Mouse (Mus musculus): ENCODE measurements around the gene Krr1.

Krr1 gene

DNA sequence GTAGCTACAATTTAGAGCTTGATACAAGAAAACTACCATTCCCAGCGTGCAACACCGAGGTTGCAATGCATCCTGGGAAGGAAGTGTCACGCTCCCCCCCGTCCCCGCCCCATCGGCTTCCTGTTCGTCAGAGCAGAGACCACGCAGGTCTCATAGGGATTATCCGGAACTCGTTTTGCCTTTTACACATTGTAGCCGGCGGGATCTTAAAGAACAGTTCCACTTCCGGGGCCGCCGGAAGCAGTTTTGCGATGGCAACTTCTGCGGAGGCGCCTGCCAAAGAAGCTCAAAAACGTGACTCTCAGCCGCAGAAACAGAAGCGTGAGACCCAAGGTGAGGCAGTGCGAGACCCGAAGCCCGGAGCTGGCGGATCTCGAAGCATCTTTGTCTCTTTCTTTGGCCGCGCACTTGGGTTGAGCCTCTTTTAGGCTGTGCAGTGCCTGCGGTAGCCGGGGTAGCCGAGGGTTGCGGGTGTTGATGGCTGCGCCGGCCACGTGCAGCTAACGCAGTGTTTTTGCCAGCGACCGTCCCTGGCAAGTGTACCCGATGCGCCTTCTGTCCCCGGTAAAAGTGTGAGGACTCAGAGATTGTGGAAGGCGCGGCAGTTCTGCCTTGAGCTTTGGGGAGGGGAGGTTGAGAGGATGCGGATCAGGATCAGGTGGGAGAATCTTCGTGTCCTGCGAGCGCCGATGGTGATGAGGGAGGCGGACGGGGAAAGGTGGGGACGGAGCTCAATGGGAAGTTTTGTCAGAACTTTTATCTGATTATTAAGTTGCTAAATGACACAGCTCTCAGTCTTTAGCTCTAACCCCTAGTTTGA is at the start of gene Krr1:
Gene Krr1 (plus strand): TSS at position 123 of the 820 bp plus-strand sequence.
- DNase-seq (ENCODE audit: low read depth) = peak; percentile 98

DNA sequence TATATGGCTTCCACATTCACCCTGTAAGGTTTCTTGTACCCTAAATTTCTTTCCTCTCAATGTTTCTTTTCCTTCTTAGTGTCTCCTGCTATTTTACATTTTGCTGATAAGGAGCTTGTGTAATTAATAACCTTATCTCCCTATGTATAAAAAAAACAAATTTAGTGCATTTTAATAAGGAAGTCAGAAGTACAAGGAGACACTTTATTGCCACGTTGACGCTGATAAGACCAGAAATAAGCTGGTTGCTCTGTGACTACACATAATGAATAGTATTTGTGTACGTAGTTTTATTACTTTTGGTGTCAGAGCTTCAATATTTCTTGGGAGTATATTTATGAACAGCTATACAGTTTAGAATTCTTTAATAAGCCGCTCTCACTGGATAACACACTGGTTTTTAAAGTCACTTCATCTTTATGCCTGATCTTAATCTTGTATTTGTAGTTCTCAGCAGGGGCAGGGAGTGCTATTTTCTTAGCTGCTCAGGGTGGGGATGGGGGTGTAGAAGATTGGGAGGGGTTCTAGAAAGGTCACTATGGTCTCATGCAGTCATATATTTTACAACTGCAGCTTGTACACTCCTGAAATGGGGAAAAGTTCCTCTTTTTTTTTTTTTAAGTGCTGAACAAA is 48.8 kb upstream of the Krr1 start:
- DNase-seq (ENCODE audit: low read depth) = no peak

DNA sequence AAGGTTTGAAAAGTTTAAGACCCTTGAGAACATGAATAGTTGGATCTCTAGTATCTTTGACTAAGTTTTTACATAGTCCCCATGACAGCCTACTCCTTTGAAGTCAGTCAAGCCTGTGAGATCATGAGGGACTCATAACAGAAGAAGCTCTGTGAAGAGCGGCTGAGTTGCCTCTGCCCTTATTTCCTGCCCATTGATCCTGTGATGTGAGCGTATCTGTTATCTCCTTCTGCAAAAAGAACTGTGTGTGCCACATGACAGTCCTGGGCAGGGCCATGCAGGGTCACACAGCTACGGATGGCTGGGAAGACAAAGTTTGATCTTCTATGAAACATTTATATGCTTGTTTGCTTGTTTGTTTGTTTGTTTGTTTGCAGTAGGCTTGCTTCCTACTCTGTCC is 48.3 kb upstream of the Krr1 start:
- DNase-seq (ENCODE audit: low read depth) = peak; percentile 30

DNA sequence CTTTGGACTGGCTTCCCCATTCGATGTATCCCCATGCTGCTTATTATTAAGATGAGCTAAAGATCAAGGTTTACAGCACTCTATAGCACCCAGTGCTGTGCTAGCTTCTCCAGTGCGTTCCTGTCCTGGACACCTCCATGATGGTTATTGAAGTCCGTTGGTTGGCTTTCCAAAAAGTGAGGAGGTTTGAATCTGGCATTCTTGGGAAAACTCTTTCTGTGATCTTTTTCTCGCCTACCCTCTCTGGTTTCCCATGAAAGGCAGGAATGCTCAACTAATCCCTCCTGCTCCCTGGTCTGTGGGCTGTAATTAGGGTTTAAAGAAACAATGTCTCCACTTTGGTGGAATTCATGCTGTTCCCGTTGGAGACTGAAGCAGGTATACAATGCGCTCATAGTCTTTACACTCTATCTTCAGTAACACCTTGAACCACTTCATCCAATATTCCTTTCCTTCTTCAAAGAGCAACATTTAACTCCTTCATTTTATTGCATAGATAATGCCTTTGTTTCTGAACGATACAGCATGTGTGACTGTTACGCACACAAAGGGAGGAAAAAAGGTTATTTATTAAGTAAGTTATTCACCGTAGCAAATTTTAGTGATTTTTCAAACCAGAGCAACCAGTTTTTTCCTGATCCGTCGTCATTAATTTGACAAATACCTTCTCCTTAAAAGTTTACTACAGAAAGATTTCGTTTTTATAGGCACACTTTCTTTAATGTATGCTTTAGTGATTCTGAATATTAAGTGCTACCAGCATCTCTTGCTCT is 47.6 kb upstream of the Krr1 start:
- DNase-seq (ENCODE audit: low read depth) = no peak

DNA sequence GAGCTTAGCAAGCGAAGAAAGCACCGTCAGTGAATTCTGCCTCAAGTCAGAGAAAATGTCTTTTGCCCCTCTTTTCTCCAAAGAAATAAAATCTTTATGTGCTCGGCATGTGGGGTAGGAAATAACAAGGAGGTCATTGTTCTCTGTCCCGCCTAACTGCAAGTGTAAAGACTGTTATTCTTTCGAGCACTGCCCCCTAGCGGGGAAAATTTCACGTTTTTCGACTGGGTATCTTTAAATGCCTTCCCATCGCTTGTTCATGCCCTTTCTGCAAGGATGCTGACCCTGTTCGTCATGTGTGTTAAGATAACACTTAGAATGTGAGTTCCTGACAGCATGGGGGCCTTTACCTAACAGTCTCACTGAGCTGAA is 47.0 kb upstream of the Krr1 start:
- peak; percentile 84 for DNase-seq (ENCODE audit: low read depth)

DNA sequence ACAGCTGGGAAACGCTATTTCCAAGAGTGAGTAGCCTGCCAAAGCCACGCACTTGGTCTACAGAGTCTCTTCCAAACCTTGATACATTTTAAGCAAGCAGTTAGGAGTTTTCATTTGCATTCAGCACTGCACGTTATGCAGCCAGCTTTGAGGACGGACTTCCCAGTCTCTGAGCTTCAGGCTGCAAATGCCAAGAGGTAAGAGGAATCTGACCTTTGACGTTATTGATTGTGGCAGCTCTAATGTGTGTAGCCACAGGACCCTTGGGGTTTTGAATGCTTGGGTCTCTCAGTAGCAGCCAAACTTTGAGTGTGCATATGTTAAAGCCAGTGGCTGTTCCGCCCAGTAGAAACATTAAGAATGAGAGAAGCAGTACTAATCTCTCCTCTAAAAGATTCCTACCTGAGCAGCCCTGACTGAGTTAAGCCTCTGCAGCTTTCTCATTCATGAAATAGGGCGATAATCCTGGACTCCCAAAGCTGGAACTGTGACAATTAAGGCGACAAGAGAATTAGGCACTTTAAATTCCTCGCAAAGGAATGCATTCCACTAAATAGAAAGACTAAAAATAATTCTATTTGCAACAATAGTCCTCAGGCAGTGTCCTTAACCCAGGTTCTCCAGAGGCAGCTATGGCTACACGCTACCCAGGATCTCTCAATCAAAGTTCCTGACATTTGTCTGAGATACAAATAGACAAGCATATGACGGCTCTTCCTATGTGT is 39.7 kb upstream of the Krr1 start:
- DNase-seq (ENCODE audit: low read depth) = no peak

DNA sequence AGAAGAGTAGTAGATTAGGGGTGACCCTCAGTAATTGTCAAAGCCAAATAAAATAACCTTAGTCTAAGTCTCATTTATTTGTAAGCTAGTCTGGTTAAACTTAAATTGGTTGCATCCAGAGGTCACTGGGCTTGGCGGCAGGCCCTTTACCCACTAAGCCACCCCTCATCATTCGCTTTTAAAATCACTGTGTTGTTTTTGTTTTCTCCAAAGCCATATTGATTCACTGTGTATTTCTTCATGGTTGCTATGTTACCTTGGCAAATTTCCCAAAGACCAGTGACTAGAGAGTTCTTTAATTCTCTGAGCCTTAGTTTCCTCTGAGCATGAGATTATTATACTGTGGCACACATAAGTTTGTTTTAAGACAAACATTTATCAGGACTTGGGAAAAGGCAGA is 37.3 kb upstream of the Krr1 start:
- DNase-seq (ENCODE audit: low read depth) = no peak

DNA sequence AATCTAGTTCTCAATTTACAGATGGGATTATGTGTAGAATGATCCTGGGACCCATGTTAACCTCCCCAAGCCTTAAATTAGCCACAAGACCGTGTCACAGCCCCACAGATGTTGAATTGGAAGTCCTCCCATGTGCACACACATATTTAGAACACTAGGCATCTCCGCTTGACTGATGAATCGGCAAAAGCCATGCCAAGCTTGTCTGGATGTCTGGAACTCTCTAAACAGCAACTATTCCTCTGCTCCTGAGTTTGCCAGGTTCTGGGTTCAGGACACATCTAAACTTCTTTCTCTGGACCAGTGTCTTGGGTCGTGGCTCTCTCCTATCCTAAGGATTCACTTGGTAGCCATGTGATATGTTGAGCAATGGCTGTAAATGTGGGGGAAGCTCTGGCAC is 36.4 kb upstream of the Krr1 start:
- no peak for DNase-seq (ENCODE audit: low read depth)

DNA sequence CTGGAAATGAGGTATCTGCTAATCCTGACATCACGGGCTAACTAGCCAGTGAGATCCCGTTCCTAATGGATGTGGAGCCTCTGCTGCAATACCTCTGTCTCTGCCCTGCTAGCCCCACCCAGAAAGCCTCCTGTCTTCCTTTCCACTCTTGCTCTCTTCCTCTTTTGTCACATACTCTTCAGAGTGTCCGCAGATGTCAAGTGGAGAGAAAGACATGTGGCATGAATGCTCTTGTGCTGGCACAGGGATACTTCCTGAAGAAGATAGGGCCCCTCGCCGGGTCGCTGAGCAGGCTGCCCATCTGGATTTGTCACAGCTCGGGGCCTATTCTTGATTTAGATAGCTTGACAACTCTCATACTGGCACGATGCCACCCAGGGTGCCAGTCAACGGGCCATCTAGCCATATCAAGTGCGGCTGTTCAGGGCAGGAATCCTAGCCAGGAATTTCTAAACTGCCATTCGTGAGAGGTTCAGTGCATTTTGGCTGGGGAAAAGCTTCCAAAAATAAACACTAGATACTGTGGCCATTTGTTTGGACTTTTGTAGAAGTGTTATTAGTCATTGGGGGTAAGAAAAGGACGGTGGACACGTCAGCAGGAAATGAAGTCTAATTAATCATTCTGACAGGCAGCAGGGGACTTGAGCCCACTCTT is 35.8 kb upstream of the Krr1 start:
- DNase-seq (ENCODE audit: low read depth) = no peak

DNA sequence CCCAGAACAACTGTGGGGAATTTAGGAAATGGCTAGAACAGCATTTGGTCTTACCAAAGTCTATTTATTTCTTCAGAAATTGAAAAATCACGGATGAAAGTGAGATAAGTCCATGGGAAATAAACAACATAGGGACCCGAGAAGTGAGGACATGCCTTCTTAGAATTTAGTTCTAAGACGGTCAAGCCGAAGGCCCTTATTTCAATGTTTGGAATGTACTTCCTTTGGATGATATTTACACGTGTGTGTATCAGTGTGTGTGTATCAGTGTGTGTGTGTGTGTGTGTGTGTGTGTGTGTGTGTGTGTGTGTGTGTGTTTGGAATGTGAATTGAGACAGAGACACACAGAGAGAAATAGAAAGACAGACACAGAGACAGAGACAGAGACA is 35.3 kb upstream of the Krr1 start:
- no peak for DNase-seq (ENCODE audit: low read depth)

DNA sequence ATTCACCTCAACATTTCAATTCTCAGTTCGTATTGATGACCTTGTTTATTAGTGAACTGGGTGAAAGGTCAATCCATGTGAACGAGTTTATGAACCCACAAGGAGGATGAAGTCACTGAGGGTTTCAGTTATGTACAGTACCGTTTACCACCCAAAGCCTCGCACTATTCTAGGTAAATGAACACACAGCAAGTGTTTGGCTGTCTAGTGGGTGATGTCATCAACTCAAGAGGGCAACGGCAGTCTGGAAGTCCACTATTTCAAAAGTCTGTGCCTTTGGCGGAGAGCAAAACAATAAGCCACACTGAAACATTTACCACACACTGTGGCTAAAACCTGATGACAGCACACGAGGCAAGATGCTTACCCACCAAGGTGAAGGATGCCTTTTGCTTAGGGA is 29.4 kb upstream of the Krr1 start:
- DNase-seq (ENCODE audit: low read depth) = no peak

DNA sequence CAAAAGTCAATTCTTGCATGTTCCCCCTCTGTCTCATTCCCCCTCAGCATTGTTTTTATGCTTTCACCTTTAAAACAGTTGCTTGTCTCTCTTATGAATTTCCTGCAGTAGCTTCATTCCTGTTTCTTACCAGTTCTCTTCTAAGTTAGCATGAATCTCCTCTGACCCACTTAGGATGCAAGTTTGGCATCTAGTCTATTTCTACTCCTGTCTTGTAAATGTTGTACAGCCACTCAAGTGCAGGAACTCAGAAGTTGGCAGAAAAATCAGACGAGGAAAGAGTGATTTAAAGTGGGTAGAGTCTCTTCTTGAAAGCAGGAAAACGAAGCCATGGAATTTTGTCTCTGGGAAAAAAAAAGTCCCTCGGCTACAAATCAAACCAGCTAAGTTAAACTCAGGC is 26.9 kb upstream of the Krr1 start:
- no peak for DNase-seq (ENCODE audit: low read depth)

DNA sequence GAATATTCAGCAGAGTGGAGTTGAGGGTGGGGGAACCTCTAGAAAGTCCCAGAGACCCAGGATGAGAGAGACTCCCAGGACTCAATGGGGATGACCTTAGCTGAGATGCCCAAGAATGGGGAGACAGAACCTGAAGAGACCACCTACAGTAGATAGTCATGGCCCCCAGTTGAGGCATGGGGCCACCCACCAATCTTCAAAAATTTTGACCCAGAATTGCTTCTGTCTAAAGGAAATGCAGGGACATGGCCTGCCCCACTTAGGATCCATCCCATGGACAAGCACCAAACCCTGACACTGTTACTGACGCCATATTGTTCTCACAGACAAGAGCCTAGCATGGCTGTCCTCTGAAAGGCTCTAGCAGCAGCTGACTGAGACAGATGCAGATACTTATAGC is 24.4 kb upstream of the Krr1 start:
- no peak for DNase-seq (ENCODE audit: low read depth)

DNA sequence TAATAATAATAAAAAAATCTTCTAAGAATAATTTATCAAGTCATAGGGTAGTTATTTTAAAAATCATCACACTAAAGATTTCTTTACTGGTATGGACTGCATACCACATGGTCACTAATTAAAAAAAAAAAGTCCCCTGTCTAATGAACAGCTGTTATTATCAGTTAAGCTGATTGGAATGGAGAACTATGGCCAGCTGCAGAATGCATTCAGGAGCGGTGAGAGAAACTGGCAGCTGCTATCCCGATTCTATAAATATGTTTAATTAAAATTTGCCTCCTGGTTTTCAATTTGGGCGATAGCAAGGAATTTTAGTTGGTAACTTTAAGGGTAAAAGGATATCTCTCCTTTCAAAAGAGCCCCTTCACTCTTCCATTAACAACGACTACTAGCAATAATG is 23.5 kb upstream of the Krr1 start:
- DNase-seq (ENCODE audit: low read depth) = no peak

DNA sequence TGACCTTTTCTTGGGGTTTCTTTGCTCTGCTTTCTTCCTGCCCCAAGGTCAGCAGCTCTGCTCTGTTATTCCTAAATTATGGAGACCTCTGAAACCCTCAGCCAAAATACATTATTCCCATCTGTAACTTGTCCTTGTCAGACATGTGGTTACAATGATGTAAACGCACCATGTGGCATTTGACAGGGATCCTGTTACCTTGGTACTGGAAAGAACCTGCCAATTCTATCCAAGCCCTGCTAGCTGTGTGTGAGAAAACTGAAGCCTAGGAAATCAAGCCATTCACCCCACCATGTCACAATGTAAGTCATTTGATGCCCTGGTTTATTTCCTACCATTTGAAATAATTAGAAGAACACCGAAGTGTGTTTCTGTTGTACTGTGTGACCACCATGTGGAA is 16.6 kb upstream of the Krr1 start:
- no peak for DNase-seq (ENCODE audit: low read depth)

DNA sequence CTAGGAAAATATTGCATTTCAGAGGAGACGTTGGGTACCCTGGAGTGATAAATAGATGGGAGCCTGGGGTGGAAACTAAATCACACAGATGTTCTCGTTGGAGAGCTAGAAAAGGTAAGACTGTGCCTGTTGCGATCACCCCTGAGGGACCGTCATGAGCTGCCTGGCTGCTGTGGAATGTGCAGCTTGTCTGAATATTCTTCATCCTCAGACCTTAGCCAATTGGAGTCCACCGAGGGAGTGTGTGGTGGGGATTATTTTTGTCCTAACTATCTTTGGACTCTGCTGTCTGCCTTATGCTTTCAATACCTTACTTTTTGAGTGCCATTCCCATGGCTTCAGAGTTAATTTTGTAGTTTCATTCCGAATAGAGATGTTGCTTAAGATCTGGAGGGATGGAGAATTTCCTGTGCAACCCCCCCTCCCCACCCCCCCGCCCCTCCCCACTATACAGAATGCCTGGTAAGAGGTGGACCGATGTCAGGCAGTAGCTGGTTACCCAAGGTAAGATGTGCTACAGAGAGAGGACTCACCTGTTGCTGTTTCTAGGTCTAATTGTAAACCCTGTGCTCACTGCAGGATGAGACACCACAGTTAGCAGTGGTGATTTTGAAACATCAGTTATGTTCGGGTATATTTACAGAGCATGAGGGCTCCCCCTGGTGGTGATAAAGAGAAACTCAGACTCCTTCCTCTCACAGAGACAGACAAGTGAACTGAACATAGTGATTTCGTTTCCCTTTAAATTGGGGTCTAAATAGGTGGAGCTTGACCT is 15.0 kb upstream of the Krr1 start:
- peak; percentile 84 for DNase-seq (ENCODE audit: low read depth)

DNA sequence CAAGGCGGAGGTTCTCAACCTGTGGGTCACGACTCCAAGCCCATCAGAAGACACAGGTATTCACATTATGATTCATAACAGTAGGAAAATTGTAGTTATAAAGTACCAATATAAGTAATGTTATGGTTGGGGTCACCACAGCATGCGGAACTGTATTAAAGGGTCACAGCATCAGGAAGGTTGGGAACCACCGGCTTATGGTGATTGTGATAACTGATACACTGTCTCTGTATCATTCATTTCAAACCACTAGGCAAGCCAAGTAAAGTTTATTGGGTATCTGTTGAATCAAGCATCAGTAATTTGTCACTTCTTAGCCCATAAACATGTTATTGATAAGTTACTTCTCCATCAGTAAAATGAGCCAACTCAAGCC is 14.4 kb upstream of the Krr1 start:
- no peak for DNase-seq (ENCODE audit: low read depth)

DNA sequence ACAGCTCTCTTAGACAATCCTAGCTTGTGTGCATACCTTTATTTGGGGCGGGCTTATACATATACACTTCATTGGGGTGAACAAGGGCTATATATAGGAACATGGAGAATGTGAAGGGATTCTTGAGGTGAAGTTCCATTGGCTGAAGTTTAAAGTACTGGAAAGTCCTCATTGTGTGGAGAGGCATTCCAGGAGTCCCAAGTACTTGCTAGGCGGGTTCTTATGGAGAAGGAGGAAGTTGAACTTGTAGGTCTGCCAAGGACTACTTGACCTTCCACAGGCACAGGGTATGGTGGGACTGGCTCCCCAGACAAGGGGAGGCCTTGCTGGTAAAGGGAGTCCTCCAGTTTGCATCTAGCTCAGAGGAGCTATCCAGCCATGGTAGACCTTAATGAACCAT is 13.1 kb upstream of the Krr1 start:
- DNase-seq (ENCODE audit: low read depth) = no peak

DNA sequence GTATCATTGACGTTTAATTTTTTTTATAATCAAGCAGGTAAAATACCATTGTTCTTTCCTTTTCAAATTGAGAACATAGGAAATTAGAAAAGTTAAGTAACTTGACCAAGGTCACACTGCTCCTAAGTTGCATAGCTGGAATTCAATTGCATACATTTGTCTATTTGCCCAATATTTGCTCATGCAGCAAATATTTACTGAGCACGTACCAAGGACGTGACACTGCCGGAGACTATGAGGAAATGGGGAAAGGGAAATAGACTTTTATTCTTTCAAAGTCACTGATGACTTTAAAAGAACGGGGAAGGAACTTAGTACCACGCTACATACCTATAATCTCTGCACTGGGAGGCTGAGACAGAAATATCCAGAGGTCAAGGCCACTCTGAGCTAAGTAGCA is 12.0 kb upstream of the Krr1 start:
- no peak for DNase-seq (ENCODE audit: low read depth)

DNA sequence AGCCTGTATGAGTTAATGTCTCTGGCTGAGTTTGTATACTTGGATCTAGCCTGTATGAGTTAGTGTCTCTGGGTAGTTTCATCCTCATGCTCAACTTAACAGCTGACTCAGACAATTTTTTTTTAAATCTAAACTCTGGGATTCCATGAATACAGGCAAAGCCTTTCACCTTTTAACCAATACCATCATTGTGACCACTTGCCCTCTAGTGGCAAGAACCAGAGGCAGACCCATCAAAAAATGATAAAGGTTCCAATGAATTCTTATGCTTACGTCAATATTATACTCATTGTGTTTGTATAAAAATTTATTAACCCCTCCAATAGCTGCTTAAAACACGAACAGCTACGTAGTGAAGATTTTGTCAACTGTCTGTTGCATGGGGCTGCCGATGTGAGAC is 6.1 kb upstream of the Krr1 start:
- DNase-seq (ENCODE audit: low read depth) = no peak

DNA sequence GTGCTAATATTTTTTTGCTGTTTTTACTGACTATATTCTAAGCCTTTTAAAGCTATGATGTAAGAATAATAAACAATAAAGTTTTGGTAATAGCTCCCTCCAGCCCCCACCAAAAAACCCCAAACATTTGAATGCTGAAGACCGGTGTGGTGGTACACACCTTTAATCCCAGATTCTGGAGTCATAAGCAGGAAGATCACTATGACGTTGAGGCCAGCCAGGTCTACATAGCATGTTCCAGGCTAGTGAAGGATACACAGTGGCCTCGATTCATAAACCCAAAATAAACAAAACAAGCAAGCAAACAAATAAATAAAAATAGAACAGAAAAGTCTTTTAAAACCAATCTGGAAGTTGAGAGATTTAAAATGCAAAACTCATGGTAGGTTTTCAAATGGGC is 535 bp upstream of the Krr1 start:
- DNase-seq (ENCODE audit: low read depth) = no peak

Data from induced T-regulatory cell, adult 2 months (primary cell).